Mouse (Mus musculus): ENCODE results near the gene Dennd4c. TPM values are rescaled to one million over a fixed set of nuclear protein-coding genes. Genes with fewer than 3 reads are reported as not detected.

Gene Dennd4c
- total RNA-seq (2023) = 10 to 100 TPM; 14.9 to 17.7 TPM

GRCm38 (mm10) chr4:86748336-86749291 lies at the start of gene Dennd4c:
Dennd4c (plus strand) TSS chr4:86748555.

DNA sequence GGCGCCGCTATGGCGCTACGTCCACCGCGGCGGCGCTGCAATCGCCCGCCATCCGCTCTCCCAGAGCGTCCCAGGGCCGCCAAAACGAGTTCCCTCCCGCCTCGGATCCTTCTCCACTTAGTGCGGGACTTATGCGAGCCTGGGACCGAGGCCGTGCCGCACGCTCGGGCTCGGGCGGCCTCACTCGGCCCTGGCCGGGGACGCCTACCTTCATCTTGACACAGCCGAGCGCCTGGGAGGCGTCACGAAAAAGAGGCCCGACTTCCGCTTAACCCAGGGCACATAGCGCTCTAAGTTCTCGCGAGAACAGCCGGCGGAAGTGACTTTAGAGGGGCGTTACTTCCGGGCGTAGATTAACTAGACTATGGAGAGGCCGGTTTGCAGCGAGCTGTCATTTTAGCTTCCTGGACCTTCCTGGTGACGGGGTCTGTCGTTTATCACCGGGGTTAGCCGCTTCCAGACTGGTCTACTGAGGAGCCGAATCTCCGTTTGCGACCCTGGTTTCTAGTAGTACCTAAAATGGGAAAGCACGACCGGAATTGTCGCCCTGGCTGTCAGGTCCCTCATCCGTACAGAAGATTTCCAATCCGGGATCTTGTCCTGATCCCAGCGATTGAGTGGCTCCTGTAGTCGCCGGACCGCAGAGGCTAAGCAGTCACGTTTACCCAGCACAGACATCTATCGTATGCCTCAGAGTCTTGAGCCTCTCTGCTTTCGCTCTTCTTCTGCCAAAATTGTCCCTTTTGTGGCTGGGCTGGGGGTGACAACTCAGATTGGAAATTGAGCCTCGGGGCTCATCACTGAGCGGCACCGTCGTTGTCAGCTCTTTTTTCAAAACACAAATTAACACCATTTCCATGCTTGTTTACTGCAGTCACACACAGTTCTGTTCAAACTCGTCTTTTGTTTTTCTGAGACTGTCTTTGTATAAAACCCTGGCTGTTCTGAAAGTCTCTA lies 109.0 kb downstream of the Dennd4c start, which contains the start of gene Rps6:
Rps6 (minus strand) TSS at position 300 of the 957 bp plus-strand sequence.

GRCm38 (mm10) chr4:86874146-86874847 lies 125.9 kb downstream of the Dennd4c start, which contains the start of gene Acer2:
Acer2 (plus strand) TSS chr4:86874396.

Other genes starting within 250 kb of the Dennd4c start
- gene Saxo1, start 190.2 kb upstream of the Dennd4c start, total RNA-seq (2023) = not detected
- 10 to 100 TPM; 43.7 to 47.0 TPM for gene Rraga, start 172.9 kb upstream of the Dennd4c start, total RNA-seq (2023)
- 10 to 100 TPM; 10.8 to 15.3 TPM for gene Haus6, start 136.5 kb upstream of the Dennd4c start, total RNA-seq (2023)
- 100 to 1,000 TPM; 163 to 173 TPM for gene Plin2, start 78.5 kb upstream of the Dennd4c start, total RNA-seq (2023)
- 100 to 1,000 TPM; 613 to 628 TPM for gene Rps6, start 108.9 kb downstream of the Dennd4c start, total RNA-seq (2023)
- under 1 TPM; 0.22 to 0.60 TPM for gene Acer2, start 125.8 kb downstream of the Dennd4c start, total RNA-seq (2023)